8 mouse cellular contexts compared by ENCODE assay signal in genomic region chr11:88164801-88165377, GRCm38 (mm10). TPM values are rescaled to one million over a fixed set of nuclear protein-coding genes. Genes with fewer than 3 reads are reported as not detected.
DNase-seq lines count a peak whose midpoint lies in the region; ATAC-seq lines count a peak whose summit lies in the region.

No protein-coding gene starts in this region.

- H3K36me3 ChIP-seq in heart, embryonic 13.5 days, result no peaks in the 10 kb centered on the region
- H3K36me3 ChIP-seq in neural tube, embryonic 15.5 days, result peaks cover 1% of the 10 kb centered on the region; the same call in 1 of the 2 replicates

- no peak for ATAC-seq in heart, embryonic 13.5 days (ENCODE audit: extremely low read depth, insufficient number of reproducible peaks, low FRiP score, low TSS enrichment)
- ATAC-seq in neural tube, embryonic 15.5 days (ENCODE audit: low FRiP score), result no peak

- H3K27ac ChIP-seq in heart, embryonic 13.5 days (replicated peaks), result peak overlapping the region; percentile 95
- H3K27ac ChIP-seq in neural tube, embryonic 15.5 days (replicated peaks), result peak overlapping the region; percentile 45; the same call in 1 of the 2 replicates

- peaks cover 13% of the 10 kb centered on the region for H3K27me3 ChIP-seq in heart, embryonic 13.5 days (replicated peaks)
- no peaks in the 10 kb centered on the region for H3K27me3 ChIP-seq in neural tube, embryonic 15.5 days (replicated peaks)

- H3K4me3 ChIP-seq in heart, embryonic 13.5 days, result no peak overlapping the region
- H3K4me3 ChIP-seq in neural tube, embryonic 15.5 days (replicated peaks), result no peak overlapping the region

- H3K4me1 ChIP-seq in heart, embryonic 13.5 days, result peaks cover 70% of the 10 kb centered on the region
- peaks cover 50% of the 10 kb centered on the region for H3K4me1 ChIP-seq in neural tube, embryonic 15.5 days

- 15% methylated on average over 15 of the region's 15 CpGs for WGBS in heart, embryonic 13.5 days
- 56% methylated on average over 15 of the region's 15 CpGs for WGBS in neural tube, embryonic 15.5 days

- H3K9ac ChIP-seq in heart, embryonic 13.5 days, result peak overlapping the region; percentile 75
- no peak overlapping the region for H3K9ac ChIP-seq in neural tube, embryonic 15.5 days (replicated peaks)

- no peaks in the 10 kb centered on the region for H3K9me3 ChIP-seq in heart, embryonic 13.5 days
- H3K9me3 ChIP-seq in neural tube, embryonic 15.5 days (replicated peaks), result no peaks in the 10 kb centered on the region

- peak; percentile 93 for DNase-seq in 3T3-L1 (ENCODE audit: low read depth, low spot score)
- peak; percentile 96 for DNase-seq in NIH3T3 (ENCODE audit: low read depth)
- DNase-seq in embryo, embryonic 10.5 days (ENCODE audit: low spot score), result peak; percentile 46
- peak; percentile 88 for DNase-seq in kidney, postnatal 14 days
- DNase-seq in layer of hippocampus, adult 11-12 months (ENCODE audit: low spot score), result no peak
- no peak for DNase-seq in spleen, postnatal 4 days (ENCODE audit: low spot score in 2 of 2)

- peak overlapping the region; percentile 37 for H3K4me2 ChIP-seq in heart, embryonic 13.5 days
- H3K4me2 ChIP-seq in neural tube, embryonic 15.5 days, result no peak overlapping the region

RNA-seq across cellular contexts. Expression of gene Mrps23, which starts 39.3 kb away (rescaled TPM):
- polyA plus RNA-seq in heart, embryonic 13.5 days (2015; fragmentation: Nextera tagmentation; extraction: Ambion mirVana), result 76.0 and 82.1 TPM in 2 replicates
- 64.9 and 66.2 TPM in 2 replicates for polyA plus RNA-seq in neural tube, embryonic 15.5 days (2015; fragmentation: Nextera tagmentation; extraction: Ambion mirVana)

Comparison
In these comparisons a context has a peak if more than half of its experiments do, and no peak if none do; other contexts are left out.
1. DNase-seq: peak in 3T3-L1 (single experiment), NIH3T3 (single experiment), embryo, embryonic 10.5 days (single experiment) and kidney, postnatal 14 days (single experiment); none in layer of hippocampus, adult 11-12 months (single experiment) and spleen, postnatal 4 days (0 of 2).